Mouse (Mus musculus) C2C12 (cell line): ENCODE measurements around the gene Gm10563. TPM values are rescaled to one million over a fixed set of nuclear protein-coding genes. Genes with fewer than 3 reads are reported as not detected.
"Not testable (repeated sequence)": the region's sequence is repeated elsewhere in the genome, so short reads cannot be mapped to it uniquely, and the experiment has no call there.

Experiments used
- H3K27me3 ChIP-seq: one replicate; pipeline ENCODE4 v1.6.1; 2011; ENCODE audit not compliant: control insufficient read depth, insufficient read depth, insufficient read length
- H3K36me3 ChIP-seq: one replicate; pipeline ENCODE4 v1.6.1; 2011; ENCODE audit not compliant: control insufficient read depth, insufficient read depth
- H3K4me3 ChIP-seq: one replicate; pipeline ENCODE4 v1.5.1; 2011; ENCODE audit warnings: mild to moderate bottlenecking, control low read depth; ENCODE audit not compliant: poor library complexity, insufficient read depth, severe bottlenecking
- H3K79me2 ChIP-seq: one replicate; pipeline ENCODE4 v1.6.1; 2011; ENCODE audit not compliant: control insufficient read depth, insufficient read depth
- H3K79me3 ChIP-seq: one replicate; pipeline ENCODE4 v1.6.1; 2011; ENCODE audit warnings: low read depth, control low read depth
- H3ac ChIP-seq: one replicate; pipeline ENCODE3; 2011; ENCODE audit warnings: low read depth; ENCODE audit not compliant: control insufficient read depth, insufficient read length
- CEBPB ChIP-seq: IDR thresholded peaks from one replicate; pipeline ENCODE4 v1.6.1; 2011; ENCODE audit warnings: low read depth, mild to moderate bottlenecking, control low read depth, moderate library complexity
- CTCF ChIP-seq: IDR thresholded peaks from one replicate; pipeline ENCODE4 v1.5.1; 2011; ENCODE audit not compliant: control insufficient read depth, insufficient read depth, insufficient read length
- FOSL1 ChIP-seq: IDR thresholded peaks from one replicate; pipeline ENCODE4 v1.8.0; 2011; ENCODE audit warnings: mild to moderate bottlenecking, low read length; ENCODE audit not compliant: poor library complexity, insufficient read depth, severe bottlenecking
- MAX ChIP-seq: IDR thresholded peaks from one replicate; pipeline ENCODE4 v1.6.1; 2011; ENCODE audit warnings: mild to moderate bottlenecking, control low read depth
- MYOD1 ChIP-seq: IDR thresholded peaks from one replicate; pipeline ENCODE4 v1.6.1; 2011; ENCODE audit warnings: low read depth; ENCODE audit not compliant: control insufficient read depth, insufficient read length
- MYOG ChIP-seq: IDR thresholded peaks from one replicate; pipeline ENCODE4 v1.6.1; 2011; ENCODE audit not compliant: control insufficient read depth, insufficient read length; ENCODE audit errors: extremely low read depth
- USF1 ChIP-seq: IDR thresholded peaks from one replicate; pipeline ENCODE4 v1.6.1; 2011; ENCODE audit warnings: low read depth, mild to moderate bottlenecking, control low read depth, moderate library complexity
- polyA plus RNA-seq: library from polyadenylated mRNA; unstranded; fragments of >200 nt; fragmentation: generic; extraction: Trizol; gene quantifications from one replicate; pipeline ENCODE4 v1.2.1, GENCODE M21; 2012; ENCODE audit warnings: missing spikeins

Gm10563 gene
- polyA plus RNA-seq, 1 experiment, result not detected

DNA sequence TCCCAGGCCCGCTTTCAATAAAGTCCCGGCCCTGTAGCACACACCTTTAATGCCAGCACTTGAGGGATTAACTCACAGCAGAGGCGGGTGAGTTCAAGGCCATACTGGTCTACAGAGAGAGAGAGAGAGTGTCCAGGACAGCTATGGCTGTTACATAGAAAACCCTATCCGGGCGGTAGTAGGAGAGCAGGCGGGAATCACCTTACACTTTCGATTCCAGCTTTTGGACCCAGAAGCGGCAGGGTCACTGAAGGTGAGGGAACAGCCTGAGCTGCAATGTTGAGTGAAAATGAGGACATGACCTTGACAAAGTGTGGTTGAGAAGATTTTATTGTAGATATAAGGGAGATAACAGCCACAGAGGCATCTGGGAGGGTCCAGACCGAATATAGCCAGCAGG, 71.3 kb downstream of the Gm10563 start:
- no peak overlapping the region for H3K4me3 ChIP-seq
- H3K79me3 ChIP-seq, result peaks cover 82% of the 10 kb centered on the region
- peaks cover 32% of the 10 kb centered on the region for H3K36me3 ChIP-seq
- H3ac ChIP-seq, result no peak overlapping the region
- peaks cover 99% of the 10 kb centered on the region for H3K79me2 ChIP-seq
- H3K27me3 ChIP-seq, result no peaks in the 10 kb centered on the region
- TF ChIP-seq MYOG (no peak), MAX (no peak), USF1 (no peak), CTCF (no peak), CEBPB (no peak), MYOD1 (no peak), FOSL1 (no peak)

- TF ChIP-seq CEBPB (no peak), MYOD1 (no peak), FOSL1 (no peak), MYOG (no peak), MAX (no peak), USF1 (no peak), CTCF (no peak)
- Histone ChIP-seq H3K79me3 (peaks cover 89% of the 10 kb centered on the region), H3K79me2 (peaks cover 99% of the 10 kb centered on the region), H3K36me3 (peaks cover 28% of the 10 kb centered on the region), H3K27me3 (no peaks in the 10 kb centered on the region), H3K4me3 (no peak overlapping the region), H3ac (no peak overlapping the region)
Measured at GRCm38 (mm10) chr4:155573155-155573554, 72.1 kb downstream of the Gm10563 start.

GRCm38 (mm10) chr4:155571442-155571841, 73.8 kb downstream of the Gm10563 start:
- no peak overlapping the region for H3K4me3 ChIP-seq
- H3ac ChIP-seq, result peak overlapping the region; percentile 14
- TF ChIP-seq CTCF, result no peak
- TF ChIP-seq CEBPB, result no peak
- no peak for TF ChIP-seq MYOD1
- TF ChIP-seq MYOG, result no peak
- TF ChIP-seq FOSL1, result peak; percentile 10
- TF ChIP-seq USF1, result no peak
- no peak for TF ChIP-seq MAX
- H3K36me3 ChIP-seq, result peaks cover 17% of the 10 kb centered on the region
- no peaks in the 10 kb centered on the region for H3K27me3 ChIP-seq
- H3K79me2 ChIP-seq, result peaks cover 100% of the 10 kb centered on the region
- peaks cover 95% of the 10 kb centered on the region for H3K79me3 ChIP-seq

- H3K4me3 ChIP-seq, H3ac ChIP-seq, H3K27me3 ChIP-seq: not testable (repeated sequence)
- H3K79me3 ChIP-seq, result peaks cover 95% of the 10 kb centered on the region
- H3K36me3 ChIP-seq, result peaks cover 13% of the 10 kb centered on the region
- H3K79me2 ChIP-seq, result peaks cover 100% of the 10 kb centered on the region
Measured at GRCm38 (mm10) chr4:155570315-155570714, 74.9 kb downstream of the Gm10563 start.

- no peak overlapping the region for H3ac ChIP-seq
- H3K79me3 ChIP-seq, result peaks cover 95% of the 10 kb centered on the region
- H3K4me3 ChIP-seq, result no peak overlapping the region
- TF ChIP-seq CTCF (no peak), MYOG (no peak), FOSL1 (no peak), MAX (no peak)
- peaks cover 12% of the 10 kb centered on the region for H3K36me3 ChIP-seq
- peaks cover 100% of the 10 kb centered on the region for H3K79me2 ChIP-seq
- no peaks in the 10 kb centered on the region for H3K27me3 ChIP-seq
Measured at GRCm38 (mm10) chr4:155569818-155570217, 75.4 kb downstream of the Gm10563 start.

DNA sequence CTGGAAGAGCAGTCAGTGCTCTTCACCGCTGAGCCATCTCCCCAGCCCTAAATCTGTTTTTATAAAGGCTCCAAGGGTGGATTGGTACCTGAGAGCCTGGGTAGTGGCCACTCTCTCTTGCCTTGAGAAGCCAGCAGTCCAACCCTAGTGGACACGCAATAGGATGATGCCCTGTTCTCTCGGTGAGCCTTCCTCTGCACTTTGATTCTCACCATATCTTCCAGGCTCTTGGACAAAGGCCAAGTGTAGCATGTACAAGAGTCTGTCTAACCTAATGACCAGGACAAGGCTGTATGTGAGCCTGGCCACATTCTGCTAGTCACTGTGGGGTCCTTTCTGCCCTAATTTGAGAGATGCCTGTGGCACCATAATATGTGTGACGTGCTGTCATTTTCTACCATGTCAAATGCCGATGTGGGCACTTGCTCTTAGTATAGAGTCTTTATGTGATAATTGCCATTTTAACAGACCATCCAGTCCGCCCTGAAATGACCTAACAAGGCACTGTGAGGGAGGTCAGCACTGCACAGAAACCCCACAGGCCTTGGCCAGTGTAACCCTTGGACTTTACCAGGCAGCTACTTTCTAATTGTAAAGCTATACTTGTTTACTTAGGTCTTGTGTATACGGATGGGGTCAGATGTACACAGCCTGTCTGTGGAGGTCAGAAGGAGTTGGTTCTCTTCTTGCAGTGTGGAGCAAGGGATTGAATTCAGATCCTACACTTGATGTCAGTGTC, 76.4 kb downstream of the Gm10563 start:
- H3K4me3 ChIP-seq, result no peak overlapping the region
- peaks cover 100% of the 10 kb centered on the region for H3K79me2 ChIP-seq
- no peak overlapping the region for H3ac ChIP-seq
- no peaks in the 10 kb centered on the region for H3K27me3 ChIP-seq
- H3K36me3 ChIP-seq, result peaks cover 12% of the 10 kb centered on the region
- TF ChIP-seq MAX (no peak), MYOD1 (no peak), CEBPB (no peak)
- H3K79me3 ChIP-seq, result peaks cover 92% of the 10 kb centered on the region
